10 mouse cellular contexts compared by ENCODE assay signal in the genomic region with DNA sequence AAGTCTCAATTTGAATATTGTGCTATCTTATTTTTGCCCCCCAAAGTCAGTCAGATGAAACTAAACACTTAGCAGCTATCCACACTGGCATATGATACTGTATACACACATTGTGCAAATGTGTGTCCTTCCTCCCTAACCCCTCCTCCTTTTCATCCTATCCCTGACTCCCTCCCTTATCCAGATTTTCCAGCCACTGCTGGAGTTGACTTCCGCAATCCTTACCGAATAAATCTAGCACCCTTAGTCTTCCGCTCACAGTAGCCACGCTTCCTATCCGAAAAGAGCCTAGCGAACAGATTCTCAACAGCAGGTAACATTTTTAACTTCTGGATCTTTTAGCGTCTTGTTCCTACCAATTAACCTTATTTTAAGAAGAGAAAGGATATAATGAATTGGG. TPM values are rescaled to one million over a fixed set of nuclear protein-coding genes. Genes with fewer than 3 reads are reported as not detected.
A peak's percentile ranks its signal among the peaks of the same experiment; 100 is the strongest.
DNase-seq lines count a peak whose midpoint lies in the region; ATAC-seq and TF ChIP-seq lines count a peak whose summit lies in the region.
"Had no signal": no experiment of that assay in that cellular context is flagged by ENCODE, and none has a peak within 500 bp of the region (broad histone marks: within the 10 kb centered on the region; RNA-seq: fewer than 3 reads in every experiment).

TSS of gene Ctsk (plus strand) at position 233 of the 400 bp plus-strand sequence.

- no peak for TF ChIP-seq POLR2A in limb, embryonic 14.5 days (IDR thresholded peaks at IDR 0.05; ENCODE audit: borderline replicate concordance, extremely low read depth, insufficient read depth, insufficient read length)

- intact Hi-C loops in left cerebral cortex, adult 2 months (cut with DNase I) = loop anchor here (5.0 kb wide), 1 partner anchor 128 kb away; no protein-coding TSS in a partner anchor

- no peak for TF ChIP-seq CTCF in left cerebral cortex, adult 2 months (IDR thresholded peaks at IDR 0.05)

- peak within 1 kb of the TSS; percentile 72 for H3K27ac ChIP-seq in left cerebral cortex, adult 2 months
- peak within 1 kb of the TSS; percentile 84 for H3K27ac ChIP-seq in limb, embryonic 14.5 days (replicated peaks; ENCODE audit: low read depth, low read length)
- no peak within 1 kb of the TSS; the same call in 1 of the 2 replicates for H3K27ac ChIP-seq in forebrain, embryonic 10.5 days
- H3K27ac ChIP-seq: midbrain, embryonic 13.5 days had no signal

- no peaks in the 10 kb centered on the region for H3K27me3 ChIP-seq in limb, embryonic 14.5 days (ENCODE audit: control insufficient read depth, insufficient read depth, low read length)
- no peaks in the 10 kb centered on the region for H3K27me3 ChIP-seq in forebrain, embryonic 10.5 days (ENCODE audit: poor library complexity, severe bottlenecking)
- H3K27me3 ChIP-seq: midbrain, embryonic 13.5 days had no signal

- no peaks in the 10 kb centered on the region for H3K9me3 ChIP-seq in limb, embryonic 14.5 days (ENCODE audit: control insufficient read depth, low read length)
- H3K9me3 ChIP-seq in forebrain, embryonic 10.5 days = no peaks in the 10 kb centered on the region
- H3K9me3 ChIP-seq: midbrain, embryonic 13.5 days had no signal

- peak within 1 kb of the TSS; percentile 2 for H3K4me3 ChIP-seq in left cerebral cortex, adult 2 months
- H3K4me3 ChIP-seq in limb, embryonic 14.5 days (replicated peaks; ENCODE audit: low read length) = peak within 1 kb of the TSS; percentile 38
- H3K4me3 ChIP-seq in forebrain, embryonic 10.5 days = no peak within 1 kb of the TSS
- H3K4me3 ChIP-seq: midbrain, embryonic 13.5 days had no signal

- H3K9ac ChIP-seq in limb, embryonic 14.5 days (ENCODE audit: low read depth, low read length, severe bottlenecking) = peak within 1 kb of the TSS; percentile 52
- H3K9ac ChIP-seq: midbrain, embryonic 13.5 days had no signal

- peaks cover 7% of the 10 kb centered on the region; the same call in 1 of the 2 replicates for H3K4me1 ChIP-seq in limb, embryonic 14.5 days (ENCODE audit: control insufficient read depth, insufficient read depth, low read length)
- no peaks in the 10 kb centered on the region for H3K4me1 ChIP-seq in forebrain, embryonic 10.5 days
- H3K4me1 ChIP-seq: midbrain, embryonic 13.5 days had no signal

- peak; percentile 69; the same call in 1 of the 2 replicates for ATAC-seq in limb, embryonic 14.5 days (ENCODE audit: low FRiP score, low read depth)
- no peak for ATAC-seq in erythroid progenitor cell, adult 5-6 weeks (replicated peaks; ENCODE audit: low FRiP score, poor library complexity, severe bottlenecking)
- ATAC-seq: midbrain, embryonic 13.5 days had no signal

- peak within 1 kb of the TSS; percentile 57 for H3K4me2 ChIP-seq in limb, embryonic 14.5 days (replicated peaks; ENCODE audit: low read depth, low read length, severe bottlenecking)
- H3K4me2 ChIP-seq: midbrain, embryonic 13.5 days had no signal

- 45% methylated on average over 7 of the region's 7 CpGs for WGBS in limb, embryonic 14.5 days
- whole genome bisulfite sequencing in forebrain, embryonic 10.5 days = 84% methylated on average over 7 of the region's 7 CpGs

- DNase-seq in adrenal gland, postnatal 10 days = no peak
- no peak for DNase-seq in adrenal gland, adult 8-10 months
- no peak for DNase-seq in left cerebral cortex, adult 2 months (ENCODE audit: extremely low spot score in 1 of 2, low spot score in 2 of 2)
- no peak for DNase-seq in left cerebral cortex, adult 8-10 months (ENCODE audit: low spot score in 2 of 2)
- DNase-seq in heart, adult 8-10 months (ENCODE audit: low spot score) = peak; percentile 15
- DNase-seq in limb, embryonic 14.5 days (ENCODE audit: low spot score) = peak; percentile 41
- no peak for DNase-seq in forebrain, embryonic 10.5 days (ENCODE audit: extremely low spot score, low spot score)
- DNase-seq: spleen, adult 18-20 months had no signal

- peaks cover 26% of the 10 kb centered on the region for H3K36me3 ChIP-seq in limb, embryonic 14.5 days (ENCODE audit: control insufficient read depth, insufficient read depth, low read length)
- H3K36me3 ChIP-seq in forebrain, embryonic 10.5 days (replicated peaks) = peaks cover 27% of the 10 kb centered on the region

RNA-seq across cellular contexts. Expression of gene Ctsk, which starts in this region (rescaled TPM):
- 10 to 100 TPM; 15.1 to 58.9 TPM for total RNA-seq in adrenal gland, postnatal 10 days (2021)
- 1 to 10 TPM; 4.6 to 9.3 (median 5.1) TPM for total RNA-seq in adrenal gland, adult 8-10 months (2022)
- 1 to 10 TPM; 4.3 to 5.5 TPM for total RNA-seq in left cerebral cortex, adult 2 months (2021)
- 1 to 10 TPM; 4.4 to 5.2 (median 5.0) TPM for total RNA-seq in left cerebral cortex, adult 8-10 months (2022)
- 1 to 10 TPM; 5.3 to 7.9 (median 6.6) TPM for total RNA-seq in heart, adult 8-10 months (2022)
- polyA plus RNA-seq in limb, embryonic 14.5 days (2012; rRNA removed) = 53.2 and 65.1 TPM in 2 replicates
- 82.1 and 103 TPM in 2 replicates for polyA plus RNA-seq in limb, embryonic 14.5 days (2014; fragmentation: Nextera tagmentation; extraction: Ambion mirVana)
- 1.4 and 1.5 TPM in 2 replicates for polyA plus RNA-seq in forebrain, embryonic 10.5 days (2016; fragmentation: Nextera tagmentation; extraction: Ambion mirVana)
- 3.4 TPM in 1 of 2 replicates, not detected in the other for total RNA-seq in erythroid progenitor cell, adult 5-6 weeks (2015; ENCODE audit: low replicate concordance)
- not detected in 2 replicates for total RNA-seq in erythroid progenitor cell, adult 5-6 weeks (2017; ENCODE audit: low replicate concordance)

Comparison
In these comparisons a context has a peak if more than half of its experiments do, and no peak if none do; other contexts are left out.
1. RNA of gene Ctsk (polyA plus RNA-seq): 53.2 to 103 TPM in limb, embryonic 14.5 days; 1.4 to 1.5 TPM in forebrain, embryonic 10.5 days; every median in the first group is over 10 times any median in the second.
2. DNase-seq: peak in heart, adult 8-10 months (single experiment) and limb, embryonic 14.5 days (single experiment); none in adrenal gland, postnatal 10 days (single experiment), adrenal gland, adult 8-10 months (single experiment), left cerebral cortex, adult 2 months (0 of 2), left cerebral cortex, adult 8-10 months (0 of 2) and forebrain, embryonic 10.5 days (single experiment).